Mouse (Mus musculus): ENCODE data around the gene Emcn.

GRCm38 (mm10) chr3:137351882-137352281, 11.0 kb downstream of the Emcn start:
- TF ChIP-seq GATA1 (IDR thresholded peaks at IDR 0.05; ENCODE audit: low read length) (no peak), TAL1 (IDR thresholded peaks at IDR 0.05; ENCODE audit: low read length) (no peak)
